Mouse (Mus musculus): Measurements from ENCODE around the gene Daam2.

The Daam2 gene

GRCm38 (mm10) chr17:49563830-49564470 is at the start of gene Daam2:
Gene Daam2 (minus strand): TSS chr17:49564343.
- DNase-seq: peak; percentile 67 to 74

- DNase-seq: peak; percentile 44 to 54
Observed at GRCm38 (mm10) chr17:49610296-49610695, 46.2 kb upstream of the Daam2 start.

DNA sequence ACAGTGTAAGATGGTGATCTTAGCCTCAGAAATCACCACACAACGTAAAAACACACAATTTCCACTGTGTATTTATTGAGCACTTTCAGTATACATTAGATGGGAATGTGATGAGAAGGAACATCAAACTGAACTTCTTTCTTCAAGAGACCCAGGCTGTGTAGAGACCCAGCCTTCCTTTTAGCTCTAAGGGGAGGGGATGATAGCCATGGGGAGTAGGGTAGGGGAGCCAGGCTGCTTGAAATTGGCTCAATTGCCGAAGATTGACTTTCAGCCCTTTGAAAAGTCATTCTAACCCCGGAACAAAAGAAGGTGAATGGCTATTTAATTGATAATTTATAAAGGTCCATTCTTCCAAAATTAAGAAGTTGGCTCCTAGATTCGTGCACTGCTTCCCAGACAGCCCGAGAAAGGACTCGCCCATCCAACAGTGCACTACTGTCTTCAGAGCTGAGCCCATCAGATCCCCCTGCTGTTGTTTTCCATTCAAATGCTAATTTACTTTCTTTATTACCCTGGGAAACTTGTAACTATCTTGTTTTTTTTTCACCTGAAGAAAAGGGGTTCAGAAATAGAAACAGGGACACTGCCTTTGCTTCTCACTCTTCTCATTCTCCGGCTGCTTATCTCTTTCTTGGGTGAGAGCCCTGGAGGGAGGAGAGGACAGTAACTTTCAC is 43.3 kb upstream of the Daam2 start:
- DNase-seq: no peak

GRCm38 (mm10) chr17:49605397-49605796 is 41.3 kb upstream of the Daam2 start:
- DNase-seq: no peak

DNA sequence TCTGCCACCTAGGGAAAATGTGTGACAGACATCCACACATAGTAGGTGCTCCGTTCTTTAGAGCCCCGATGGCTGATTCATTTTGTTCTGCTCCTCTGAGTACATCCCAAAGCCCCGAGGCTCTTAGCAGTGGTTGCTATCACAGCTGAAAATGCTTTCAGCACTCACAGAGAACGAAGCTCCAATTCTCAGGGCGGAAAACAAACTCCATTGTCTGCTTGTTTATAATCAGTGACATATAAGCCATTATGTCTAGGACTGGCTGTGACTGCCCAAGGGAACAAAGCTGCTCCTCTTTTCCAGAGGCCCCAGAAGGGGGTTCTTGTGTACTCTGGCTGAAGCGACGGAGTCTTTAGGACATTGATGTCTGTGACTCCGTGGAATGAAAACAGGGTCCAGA is 25.9 kb upstream of the Daam2 start:
- no peak for DNase-seq

DNA sequence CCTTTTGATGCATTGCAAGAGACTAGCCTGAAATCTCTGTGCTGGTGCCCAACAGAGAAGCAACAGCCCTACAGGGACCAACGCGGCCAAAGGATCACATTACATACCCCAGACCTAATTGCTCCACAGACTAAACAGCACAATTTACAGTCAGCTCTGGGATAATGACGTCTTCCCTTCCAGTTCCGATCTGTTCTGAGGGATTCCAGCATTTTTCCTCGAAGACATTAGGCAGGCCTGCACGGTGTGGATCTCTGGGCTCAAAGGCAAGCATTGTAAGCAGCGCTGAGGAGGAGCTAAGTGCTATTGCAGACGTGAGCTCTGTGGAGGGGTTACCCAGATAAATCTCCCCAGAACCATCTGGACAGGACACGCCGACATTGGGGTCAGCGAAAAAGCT is 18.3 kb upstream of the Daam2 start:
- no peak for DNase-seq

GRCm38 (mm10) chr17:49577321-49577720 is 13.2 kb upstream of the Daam2 start:
- no peak for DNase-seq

DNA sequence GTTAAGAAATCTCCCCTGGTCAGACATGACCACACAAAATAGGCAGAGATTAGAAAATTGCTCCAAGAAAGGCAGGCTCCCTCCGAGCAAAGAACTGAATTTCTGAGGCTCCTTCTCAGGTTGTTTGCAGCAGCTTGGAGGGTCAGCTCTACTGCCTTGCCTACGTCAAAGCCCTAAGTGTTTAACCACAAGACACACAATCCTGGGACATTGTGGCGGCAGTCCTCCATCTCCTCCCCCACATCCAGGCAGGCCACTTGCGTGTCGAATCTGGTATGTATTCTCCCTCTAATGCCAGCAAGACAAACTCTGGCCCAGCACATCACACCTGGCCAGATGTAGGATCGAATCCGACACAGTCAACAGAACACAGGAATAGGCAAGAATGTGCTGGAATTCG is 4.6 kb upstream of the Daam2 start:
- no peak for DNase-seq

DNA sequence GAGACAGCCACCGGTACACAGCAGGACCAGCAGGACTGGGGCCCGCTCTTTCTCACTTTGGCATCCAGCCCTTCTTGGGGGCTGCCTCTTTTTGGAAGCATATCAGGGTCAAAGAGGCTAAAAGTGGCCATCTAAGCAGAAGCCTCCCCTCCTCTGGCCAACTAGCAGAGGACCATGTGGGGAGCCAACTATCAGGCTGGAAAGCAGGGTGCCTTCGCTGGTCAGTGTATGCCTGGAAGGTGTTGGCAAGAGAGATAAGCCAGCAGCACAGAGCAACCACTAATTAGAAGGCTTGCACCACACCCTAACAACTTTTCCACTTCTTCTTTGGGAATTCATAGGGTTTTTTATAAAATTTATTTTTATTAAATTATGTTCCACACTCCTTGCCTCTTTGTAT is 346 bp upstream of the Daam2 start:
- no peak for DNase-seq

DNA sequence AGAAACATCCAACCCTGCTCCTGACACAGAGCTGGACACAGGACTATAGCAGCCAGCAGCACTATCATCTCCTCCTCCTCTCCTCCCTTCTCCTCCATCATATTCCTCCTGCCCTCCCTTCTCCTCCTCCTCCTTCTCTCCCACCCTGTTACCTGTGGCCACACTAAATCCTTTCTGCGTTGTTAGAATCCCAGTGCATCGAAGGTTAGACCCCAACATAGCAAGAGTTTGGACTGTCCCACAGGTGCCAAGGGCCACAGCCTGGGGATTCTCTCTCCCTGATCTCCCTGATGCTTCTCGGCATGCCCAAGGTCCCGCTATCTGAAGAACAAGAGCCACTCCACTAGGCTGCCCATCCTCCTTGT is 745 bp downstream of the Daam2 start:
- no peak for DNase-seq

- no peak for DNase-seq
Observed at GRCm38 (mm10) chr17:49562701-49563415, 1.3 kb downstream of the Daam2 start.

DNA sequence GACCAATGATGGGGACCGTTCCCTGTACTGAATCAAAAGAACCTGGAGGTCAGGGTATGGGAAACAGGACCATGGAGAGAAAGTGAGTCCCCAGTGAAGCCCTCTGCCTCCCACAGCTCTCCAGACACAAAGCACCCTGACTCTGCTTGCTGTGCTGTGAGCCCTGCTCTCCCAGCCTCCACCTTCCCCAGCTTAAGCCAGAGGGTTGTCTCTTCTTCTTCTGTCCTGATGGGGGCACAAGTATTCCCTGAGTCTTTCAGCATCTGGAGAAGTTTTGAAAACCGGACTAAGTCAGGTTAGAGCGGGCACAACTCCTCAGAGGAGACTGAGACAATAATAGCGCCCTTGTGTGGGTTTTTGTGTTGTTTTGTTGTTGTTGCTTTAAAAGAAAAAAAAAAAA is 2.2 kb downstream of the Daam2 start:
- no peak for DNase-seq

DNA sequence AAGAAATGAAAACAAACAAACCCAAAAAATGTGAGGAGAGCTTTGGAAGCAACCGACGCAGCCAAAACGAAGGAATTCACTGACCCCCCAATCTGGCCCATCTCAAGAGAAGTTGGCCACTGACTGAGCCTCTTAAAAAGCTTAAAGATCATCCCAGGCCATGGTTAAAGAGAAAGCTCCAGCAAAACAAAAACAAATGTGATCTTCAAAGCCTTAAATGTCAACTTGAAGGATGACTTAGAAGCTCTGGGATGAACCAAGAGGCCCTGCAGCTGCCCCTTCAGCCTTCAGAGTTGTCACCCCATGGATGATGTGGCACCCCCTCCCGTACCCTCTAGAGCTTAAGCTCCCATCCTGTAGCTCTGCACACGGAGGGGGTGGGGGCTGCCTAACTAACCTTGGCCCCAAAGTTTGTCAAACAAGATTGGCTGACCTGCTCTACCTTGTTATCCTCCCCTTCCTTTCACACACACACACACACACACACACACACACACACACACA is 4.3 kb downstream of the Daam2 start:
- DNase-seq: no peak

DNA sequence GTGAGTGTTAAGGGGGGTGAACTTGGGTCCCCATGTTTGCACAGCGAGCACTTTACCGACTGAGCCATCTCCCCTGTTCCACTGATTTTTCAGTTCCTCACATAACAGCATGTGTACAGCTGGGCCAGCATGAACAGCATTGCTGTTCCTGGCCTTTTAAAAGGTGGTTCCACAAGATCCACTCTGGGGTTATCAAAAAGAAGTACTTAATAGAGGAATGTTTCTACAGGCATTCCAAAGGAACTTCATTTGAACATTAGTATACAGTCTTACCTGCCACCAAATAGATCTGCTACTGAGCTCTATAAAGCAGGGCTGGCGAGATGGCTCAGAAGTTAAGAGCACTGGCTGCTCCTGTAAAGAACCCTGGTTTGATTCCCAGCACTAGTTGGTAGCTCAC is 8.0 kb downstream of the Daam2 start:
- no peak for DNase-seq

- no peak for DNase-seq
Observed at GRCm38 (mm10) chr17:49551991-49552390, 12.2 kb downstream of the Daam2 start.

DNA sequence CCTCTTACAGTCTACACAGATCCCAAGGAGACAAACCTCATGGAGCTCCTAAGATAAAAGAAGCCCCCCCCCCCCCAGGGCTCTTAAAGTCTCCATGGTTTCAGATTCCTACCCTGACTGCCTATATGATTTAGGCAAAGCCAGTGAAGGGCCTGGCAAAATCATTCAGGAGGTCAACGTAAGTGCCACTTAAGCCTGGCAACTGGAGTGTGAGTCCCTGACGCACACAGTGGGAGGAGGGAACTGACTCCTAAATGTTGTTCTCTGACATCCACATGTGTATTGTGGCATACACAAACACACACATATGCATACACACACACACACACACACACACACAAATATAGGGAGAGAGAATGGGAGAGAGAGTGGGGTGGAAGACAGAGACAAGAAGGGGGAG is 12.7 kb downstream of the Daam2 start:
- DNase-seq: no peak

DNA sequence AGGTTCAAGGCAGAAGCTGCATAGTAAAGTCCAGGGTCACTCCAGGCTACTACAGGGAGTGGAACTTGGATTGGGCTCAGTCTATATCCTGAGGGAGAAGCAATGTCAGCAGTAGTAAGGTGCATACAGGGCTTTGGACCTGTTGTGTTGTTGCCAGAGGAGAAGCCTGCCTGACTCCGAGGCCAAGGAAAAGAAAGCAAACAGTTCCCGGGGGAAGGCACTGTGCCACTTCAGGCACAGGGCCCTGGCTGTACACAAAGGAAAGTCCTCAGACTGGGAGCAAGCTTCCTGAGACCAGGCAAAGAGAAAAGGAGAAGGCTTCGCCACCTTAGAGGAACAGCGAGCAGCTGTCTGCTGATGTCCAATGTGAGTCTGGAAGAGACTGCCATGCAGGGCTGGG is 18.1 kb downstream of the Daam2 start:
- no peak for DNase-seq

GRCm38 (mm10) chr17:49545424-49545823 is 18.7 kb downstream of the Daam2 start:
- DNase-seq: no peak

DNA sequence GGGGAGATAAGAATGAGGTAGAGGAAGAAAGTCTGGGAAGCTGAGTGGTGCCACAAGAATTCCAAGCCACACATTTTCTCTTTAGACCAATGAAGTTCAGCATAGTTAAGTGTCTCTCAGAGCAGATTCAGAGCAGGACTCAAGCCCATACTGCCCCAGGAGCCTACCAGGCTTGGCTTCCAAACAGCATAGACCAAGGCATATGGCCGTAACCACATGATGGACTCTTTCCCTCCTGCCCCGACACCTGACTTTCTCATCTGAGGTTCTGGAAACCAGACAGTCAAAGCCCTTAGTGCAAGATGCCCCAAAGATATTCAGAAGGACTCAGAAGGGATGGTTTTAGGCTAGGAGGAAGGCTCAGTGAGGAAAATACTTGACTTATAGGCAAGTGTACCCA is 19.6 kb downstream of the Daam2 start:
- no peak for DNase-seq

DNA sequence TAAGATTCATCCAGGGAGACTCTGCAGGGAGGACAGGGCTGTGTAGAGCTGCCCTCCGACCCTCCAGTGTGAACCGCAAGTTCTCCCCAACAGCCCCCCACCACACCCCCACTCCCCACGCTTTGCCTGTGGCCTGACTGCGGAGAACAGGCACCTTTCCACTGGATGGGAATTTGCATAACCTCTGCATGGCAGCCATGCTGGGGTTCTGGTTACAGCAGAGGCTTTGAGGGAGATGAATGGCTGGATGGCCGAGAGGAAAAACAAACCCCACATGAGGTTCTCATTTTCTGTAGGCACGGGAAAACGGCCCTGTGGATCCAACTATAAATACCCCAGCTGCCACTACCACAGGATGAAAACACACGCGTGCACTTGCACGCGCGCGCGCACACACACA is 23.4 kb downstream of the Daam2 start:
- no peak for DNase-seq

- peak; percentile 30 to 50 for DNase-seq
Observed at GRCm38 (mm10) chr17:49539204-49539603, 24.9 kb downstream of the Daam2 start.

DNA sequence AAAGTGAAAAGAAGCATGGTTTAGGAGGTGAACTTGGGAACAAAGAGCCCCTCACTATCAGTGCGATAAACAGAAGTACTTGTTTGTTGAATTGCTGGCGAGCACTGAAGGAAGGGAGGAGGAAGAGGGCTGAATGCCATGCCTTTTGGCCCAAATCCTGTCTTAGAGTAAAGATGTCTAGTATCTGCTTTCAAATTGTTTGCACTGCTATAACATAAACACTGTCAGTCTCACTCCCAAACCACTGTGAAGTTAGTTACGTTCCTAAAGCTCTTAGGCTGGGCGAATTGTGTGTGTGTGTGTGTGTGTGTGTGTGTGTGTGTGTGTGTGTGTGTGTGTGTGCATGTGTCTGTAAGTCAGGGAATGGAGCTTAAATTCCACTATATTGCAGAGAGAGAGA is 28.6 kb downstream of the Daam2 start:
- DNase-seq: no peak

DNA sequence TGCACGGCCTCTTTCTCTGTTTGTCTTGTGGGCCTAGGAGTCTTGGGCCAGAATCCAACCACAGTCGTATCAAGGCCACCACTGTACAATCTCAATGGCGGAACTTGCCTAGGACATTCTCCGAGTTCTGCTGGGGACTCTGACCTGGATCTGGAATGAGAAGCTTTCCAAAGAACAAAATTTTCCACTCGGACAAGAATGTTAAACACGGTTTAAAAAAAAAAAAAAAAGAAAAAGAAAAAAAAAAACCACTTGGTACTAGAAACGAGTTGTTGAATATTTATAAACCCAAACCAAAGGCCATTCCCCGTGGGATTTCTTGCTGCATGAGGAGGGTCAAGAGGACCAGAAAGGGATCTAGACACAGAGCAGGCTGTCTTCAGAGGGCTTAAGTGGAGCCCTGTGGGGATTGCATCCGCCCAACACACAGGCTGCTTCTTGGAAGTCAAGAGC is 29.9 kb downstream of the Daam2 start:
- DNase-seq: no peak

GRCm38 (mm10) chr17:49531661-49532060 is 32.5 kb downstream of the Daam2 start:
- peak; percentile 27 to 32 for DNase-seq
